Mouse (Mus musculus) CH12.LX (cell line): ENCODE data around the gene Zfp281.

Source experiments
- MEF2A ChIP-seq: IDR thresholded peaks from 2 replicates; pipeline ENCODE4 v1.6.1; 2014; ENCODE audit warnings: low read depth, mild to moderate bottlenecking, inconsistent platforms, low read length, improper control_type of control experiment, borderline replicate concordance
- POLR2A ChIP-seq: IDR thresholded peaks from 2 replicates; pipeline ENCODE4 v1.6.1; 2011; ENCODE audit warnings: low read depth, mild to moderate bottlenecking, improper control_type of control experiment, low read length
- TBP ChIP-seq: conservative IDR thresholded peaks from 2 replicates; pipeline ENCODE4 v1.6.1; 2011; ENCODE audit warnings: low read depth, low read length, improper control_type of control experiment

DNA sequence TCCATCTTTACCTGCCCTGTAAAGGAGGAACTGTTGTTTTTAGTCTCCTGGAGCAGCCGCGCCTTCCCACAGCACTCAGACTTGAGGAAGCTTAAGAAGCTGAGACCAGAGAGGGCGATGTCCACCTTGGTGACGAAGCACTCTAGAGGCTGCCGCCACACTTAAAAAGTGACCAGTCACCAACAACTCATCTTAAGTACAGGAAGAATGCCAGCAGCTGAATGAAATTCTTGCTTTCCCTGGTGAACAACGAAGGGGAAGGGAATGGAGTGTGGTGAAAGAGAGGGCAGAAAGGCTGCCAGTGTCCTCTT is 51.7 kb downstream of the Zfp281 start:
- TF ChIP-seq TBP (no peak), POLR2A (no peak), MEF2A (no peak)
